In the genomic region with DNA sequence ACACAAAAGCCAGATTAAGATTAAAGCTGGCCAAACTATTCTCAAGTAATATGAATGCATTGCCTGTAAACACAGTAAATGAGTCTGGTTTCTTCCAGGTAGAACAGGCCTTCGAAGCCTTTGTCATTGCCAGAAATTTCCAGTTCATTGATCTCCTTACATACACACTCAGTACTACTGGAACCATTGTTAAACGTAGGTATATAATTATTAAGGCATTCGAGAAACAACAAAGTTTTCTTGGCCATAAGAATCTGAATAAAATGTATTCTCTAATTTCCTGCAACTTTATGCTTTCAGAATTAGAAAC, we compare ENCODE assay signal across 10 mouse cellular contexts.
"Had no signal": no experiment of that assay in that cellular context is flagged by ENCODE, and none has a peak within 500 bp of the region (broad histone marks: within the 10 kb centered on the region; RNA-seq: fewer than 3 reads in every experiment).

No protein-coding gene starts in this region.

- ATAC-seq: liver, postnatal 0 days had no signal

- H3K27ac ChIP-seq: kidney, postnatal 0 days; liver, embryonic 13.5 days; lung, embryonic 15.5 days; midbrain, embryonic 12.5 days had no signal

- H3K9ac ChIP-seq: limb, embryonic 12.5 days; liver, embryonic 13.5 days; liver, postnatal 0 days; lung, embryonic 15.5 days; midbrain, embryonic 12.5 days had no signal

- H3K4me3 ChIP-seq: limb, embryonic 12.5 days; liver, embryonic 13.5 days; lung, embryonic 15.5 days; midbrain, embryonic 12.5 days had no signal

- H3K9me3 ChIP-seq: limb, embryonic 12.5 days; liver, embryonic 13.5 days; lung, embryonic 15.5 days; midbrain, embryonic 12.5 days had no signal

- H3K36me3 ChIP-seq: limb, embryonic 12.5 days; liver, embryonic 13.5 days; lung, embryonic 15.5 days; midbrain, embryonic 12.5 days had no signal

- H3K4me1 ChIP-seq: liver, embryonic 13.5 days; lung, embryonic 15.5 days had no signal

- H3K4me2 ChIP-seq: limb, embryonic 12.5 days; liver, embryonic 13.5 days; lung, embryonic 15.5 days; midbrain, embryonic 12.5 days had no signal

- DNase-seq: kidney, postnatal 36 days; liver; liver, embryonic 13.5 days; liver, postnatal 0 days; thymus, adult 18-20 months; thymus, postnatal 14 days had no signal

- H3K27me3 ChIP-seq: limb, embryonic 12.5 days; liver, embryonic 13.5 days; lung, embryonic 15.5 days; midbrain, embryonic 12.5 days had no signal
